Mouse (Mus musculus) CH12F3 (cell line): ENCODE data around the gene E330014E10Rik.
"Not testable (repeated sequence)": the region's sequence is repeated elsewhere in the genome, so short reads cannot be mapped to it uniquely, and the experiment has no call there.

Experiments used
- in situ Hi-C: fragments of 300-500 bp; cut with MboI; formaldehyde crosslinking; loops from 2 replicates; pipeline ENCODE4 v1.14.3; 2020; ENCODE audit warnings: low sequenced_read_pairs

The E330014E10Rik gene

DNA sequence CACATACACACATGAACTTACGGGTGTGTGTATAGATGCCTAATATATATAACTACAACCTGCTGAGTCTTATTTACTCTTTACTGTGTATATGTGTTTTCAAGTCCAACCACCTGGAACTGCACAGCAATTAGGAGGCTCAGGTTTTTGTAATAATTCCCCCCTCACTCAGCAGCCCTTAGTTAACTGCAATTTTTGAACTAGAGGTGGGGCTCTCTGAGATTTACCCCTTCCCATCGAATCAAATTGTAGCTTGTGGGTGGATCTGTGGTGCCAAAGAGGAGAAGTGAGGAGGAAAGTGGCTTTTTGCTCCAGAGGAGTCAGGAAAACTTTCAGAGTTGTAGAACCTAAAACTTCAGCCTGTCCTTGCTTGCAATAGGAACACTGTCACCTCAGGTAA, at the start of gene E330014E10Rik:
E330014E10Rik (plus strand) TSS at position 301 of the 400 bp plus-strand sequence.
- in situ Hi-C loops, result not testable (repeated sequence)

DNA sequence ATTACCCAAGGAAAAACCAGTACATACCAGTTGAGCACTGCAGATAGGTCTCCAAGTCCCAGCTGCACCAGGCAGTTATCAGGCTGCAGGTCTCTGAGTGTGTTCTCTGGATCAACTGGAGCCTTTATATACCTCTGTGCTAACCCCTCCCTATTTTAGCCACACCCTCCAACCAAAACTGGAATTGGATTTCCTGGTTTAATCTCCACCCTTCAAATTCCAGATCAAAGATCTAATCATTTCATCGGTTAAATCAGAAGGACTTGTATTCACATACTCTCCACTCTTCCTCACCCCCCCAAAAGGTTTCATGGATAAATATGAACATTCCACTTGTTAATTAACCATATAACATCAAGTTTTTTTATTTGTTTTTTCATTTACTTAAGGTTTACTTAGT, 39.7 kb upstream of the E330014E10Rik start, which contains the start of gene Gm7978:
Gm7978 (minus strand) TSS at position 101 of the 400 bp plus-strand sequence.
- in situ Hi-C loops, result not testable (repeated sequence)

DNA sequence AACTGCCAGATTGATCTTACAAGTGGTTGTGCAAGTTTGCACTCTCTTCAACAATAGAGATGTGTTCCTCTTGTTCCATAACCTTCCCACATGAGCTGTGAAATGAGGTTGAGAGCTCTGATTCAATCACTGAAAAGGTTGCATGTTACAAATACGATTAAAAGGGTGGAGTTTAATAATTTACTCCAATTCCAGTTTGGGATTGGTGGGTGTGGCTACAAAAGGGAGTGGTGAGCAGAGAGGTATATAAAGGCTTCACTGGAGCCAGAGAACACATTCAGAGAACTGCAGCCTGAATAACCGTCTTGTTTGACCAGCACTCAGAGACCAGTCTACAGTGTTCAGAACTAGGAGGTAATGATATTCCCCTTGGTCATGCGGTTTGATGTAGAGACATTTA, 34.1 kb upstream of the E330014E10Rik start, which contains the start of gene Gm7982:
Gm7982 (plus strand) TSS at position 301 of the 400 bp plus-strand sequence.
- in situ Hi-C loops, result not testable (repeated sequence)

DNA sequence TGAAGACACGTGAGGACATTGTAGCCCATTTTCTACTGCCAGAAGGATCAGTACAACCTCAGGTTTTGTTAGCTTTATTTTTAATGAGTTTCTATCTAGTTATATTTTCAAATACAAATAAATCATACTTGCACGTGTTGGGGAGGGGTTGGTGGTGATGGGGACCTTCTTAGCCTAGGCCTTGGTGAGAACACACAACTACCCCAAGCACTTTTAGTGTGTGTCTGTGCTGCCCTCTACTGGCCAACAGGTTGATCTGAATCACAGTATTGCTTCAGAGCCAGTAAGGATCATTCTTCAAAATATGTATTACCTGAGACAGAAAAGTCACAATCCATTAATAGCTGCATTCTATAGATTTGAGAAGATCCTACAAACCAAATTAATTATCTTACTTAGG, 35.1 kb downstream of the E330014E10Rik start:
- in situ Hi-C loops, result not testable (repeated sequence)

DNA sequence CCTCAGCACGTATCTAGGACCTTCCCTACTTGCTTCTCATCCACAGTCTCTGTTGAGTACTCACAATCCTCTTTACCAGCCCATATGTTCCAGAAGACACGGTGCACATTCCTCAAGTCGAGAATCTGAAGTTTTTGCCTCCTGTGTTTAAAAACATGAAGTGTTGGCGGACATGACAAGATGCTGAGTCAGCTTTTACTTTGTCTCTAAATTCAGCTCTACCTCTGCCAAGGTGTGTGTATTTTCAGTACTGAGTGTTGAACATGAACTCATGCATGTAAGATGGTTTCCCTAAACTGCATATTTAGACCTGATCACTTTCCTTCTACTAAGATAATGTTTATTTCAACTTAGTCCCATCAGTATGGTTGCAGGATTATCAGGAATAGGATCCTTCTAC, 60.8 kb downstream of the E330014E10Rik start:
- in situ Hi-C loops, result no loop called here

DNA sequence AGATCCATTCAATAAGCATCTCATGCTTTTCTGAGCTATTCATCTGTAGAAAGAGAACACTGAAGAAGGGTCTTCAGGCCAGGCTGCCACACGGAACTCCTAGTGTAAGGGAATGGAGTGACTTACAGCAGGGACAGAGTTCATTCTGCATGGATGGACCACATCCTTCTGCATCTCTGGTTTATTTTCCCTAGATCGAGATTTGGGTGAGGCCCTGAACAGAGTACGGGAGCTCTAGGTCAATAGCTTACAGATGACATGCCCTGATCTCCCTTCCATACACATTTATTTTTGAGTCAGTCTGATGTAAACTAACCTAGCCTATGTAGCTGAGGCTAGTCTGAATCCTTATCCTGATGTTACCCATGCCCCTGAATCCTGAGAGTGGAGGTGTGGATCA, 78.2 kb downstream of the E330014E10Rik start:
- in situ Hi-C loops, result no loop called here
